Comparison of ENCODE assay signal across 28 mouse cellular contexts in the genomic region with DNA sequence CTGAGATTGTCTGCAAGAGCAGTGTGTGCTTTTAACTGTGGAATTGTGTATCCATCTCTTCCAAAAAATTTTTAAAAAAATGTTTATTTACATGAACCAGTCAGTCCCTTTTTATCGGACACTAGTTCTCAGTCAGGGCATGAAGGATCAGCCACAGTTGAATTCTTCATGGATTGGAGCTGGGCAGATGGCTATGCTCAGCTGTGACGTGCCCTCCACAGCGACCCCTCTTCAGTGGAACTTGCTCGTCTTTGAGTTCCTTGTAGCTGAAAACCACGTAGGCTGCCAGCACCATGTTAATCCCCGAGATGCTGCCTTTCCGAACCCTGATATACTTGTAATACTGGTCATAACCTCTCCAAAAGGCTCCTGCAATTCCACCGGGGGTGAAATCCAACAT.
DNase-seq lines count a peak whose midpoint lies in the region; ATAC-seq and TF ChIP-seq lines count a peak whose summit lies in the region.
"Had no signal": no experiment of that assay in that cellular context is flagged by ENCODE, and none has a peak within 500 bp of the region (broad histone marks: within the 10 kb centered on the region; RNA-seq: fewer than 3 reads in every experiment).

No protein-coding gene starts in this region.

- H3K36me3 ChIP-seq in liver, adult 2 months (ENCODE audit: control insufficient read depth, insufficient read depth, low read length) = no peaks in the 10 kb centered on the region
- H3K36me3 ChIP-seq in liver, embryonic 12.5 days = no peaks in the 10 kb centered on the region
- no peaks in the 10 kb centered on the region for H3K36me3 ChIP-seq in lung, embryonic 15.5 days
- H3K36me3 ChIP-seq in lung, postnatal 0 days (ENCODE audit: insufficient read depth, low read length) = no peaks in the 10 kb centered on the region
- H3K36me3 ChIP-seq: embryonic facial prominence, embryonic 13.5 days; embryonic facial prominence, embryonic 15.5 days; forebrain, embryonic 10.5 days; forebrain, embryonic 12.5 days; G1E had no signal

- H3K4me2 ChIP-seq in liver, embryonic 12.5 days = no peak overlapping the region
- no peak overlapping the region for H3K4me2 ChIP-seq in lung, embryonic 15.5 days
- no peak overlapping the region for H3K4me2 ChIP-seq in lung, postnatal 0 days (replicated peaks; ENCODE audit: low read depth, low read length)
- H3K4me2 ChIP-seq: embryonic facial prominence, embryonic 13.5 days; embryonic facial prominence, embryonic 15.5 days; forebrain, embryonic 12.5 days had no signal

- H3K9ac ChIP-seq in liver, adult 2 months (ENCODE audit: low read depth, low read length) = no peak overlapping the region
- H3K9ac ChIP-seq in liver, embryonic 12.5 days = no peak overlapping the region
- no peak overlapping the region for H3K9ac ChIP-seq in lung, embryonic 15.5 days
- no peak overlapping the region for H3K9ac ChIP-seq in lung, postnatal 0 days (replicated peaks; ENCODE audit: low read depth)
- H3K9ac ChIP-seq: embryonic facial prominence, embryonic 13.5 days; embryonic facial prominence, embryonic 15.5 days; forebrain, embryonic 12.5 days had no signal

- 79% methylated on average over 8 of the region's 8 CpGs for WGBS in liver, adult 2 months
- 72% methylated on average over 8 of the region's 8 CpGs for WGBS in liver, embryonic 12.5 days (ENCODE audit: insufficient replicate concordance)
- WGBS in lung, embryonic 15.5 days = 42% methylated on average over 8 of the region's 8 CpGs
- WGBS in lung, adult 2 months = 60% methylated on average over 8 of the region's 8 CpGs
- WGBS in lung, postnatal 0 days = 40% methylated on average over 8 of the region's 8 CpGs

- H3K79me2 ChIP-seq in liver, adult 2 months (ENCODE audit: control insufficient read depth, insufficient read depth, low read length) = no peaks in the 10 kb centered on the region

- TF ChIP-seq POLR2A in liver, adult 2 months (IDR thresholded peaks at IDR 0.05; ENCODE audit: extremely low read depth, insufficient read depth, low read length) = no peak
- no peak for TF ChIP-seq POLR2A in lung, adult 2 months (IDR thresholded peaks at IDR 0.05; ENCODE audit: borderline replicate concordance, extremely low read depth, low read depth, low read length)

- no peak for TF ChIP-seq CTCF in liver, adult 2 months (IDR thresholded peaks at IDR 0.05; ENCODE audit: low read depth, low read length)
- no peak for TF ChIP-seq CTCF in lung, adult 2 months (IDR thresholded peaks at IDR 0.05; ENCODE audit: insufficient read depth, low read length)
- no peak for TF ChIP-seq CTCF in lung, postnatal 0 days (IDR thresholded peaks at IDR 0.05)

- no peaks in the 10 kb centered on the region for H3K9me3 ChIP-seq in liver, embryonic 12.5 days (replicated peaks)
- H3K9me3 ChIP-seq in lung, embryonic 15.5 days = no peaks in the 10 kb centered on the region
- no peaks in the 10 kb centered on the region for H3K9me3 ChIP-seq in lung, postnatal 0 days (ENCODE audit: low read length)
- H3K9me3 ChIP-seq: embryonic facial prominence, embryonic 13.5 days; embryonic facial prominence, embryonic 15.5 days; forebrain, embryonic 10.5 days; forebrain, embryonic 12.5 days had no signal

- no peak for ATAC-seq in liver, embryonic 12.5 days
- ATAC-seq in lung, embryonic 15.5 days (ENCODE audit: borderline replicate concordance, extremely low read depth, low FRiP score, low TSS enrichment) = peak; percentile 76; the same call in 1 of the 2 replicates
- peak; percentile 32; the same call in 1 of the 2 replicates for ATAC-seq in lung, postnatal 0 days
- ATAC-seq: activated CD4-positive, CD25-positive, alpha-beta regulatory T cell, adult 4 months; CD4-positive, CD25-positive, alpha-beta regulatory T cell, adult 4 months; forebrain, embryonic 14.5 days; Patski had no signal

- H3K27ac ChIP-seq in liver, adult 2 months (replicated peaks; ENCODE audit: insufficient read depth, low read depth, low read length) = no peak overlapping the region
- no peak overlapping the region for H3K27ac ChIP-seq in liver, embryonic 12.5 days
- no peak overlapping the region for H3K27ac ChIP-seq in lung, embryonic 15.5 days
- H3K27ac ChIP-seq in lung, postnatal 0 days (ENCODE audit: low read length) = no peak overlapping the region
- H3K27ac ChIP-seq: embryonic facial prominence, embryonic 13.5 days; embryonic facial prominence, embryonic 15.5 days; forebrain, embryonic 10.5 days; forebrain, embryonic 12.5 days had no signal

- TF ChIP-seq EP300 in lung, postnatal 0 days (IDR thresholded peaks at IDR 0.05) = no peak

- H3K4me3 ChIP-seq in liver, adult 2 months (ENCODE audit: insufficient read depth, low read depth, low read length) = no peak overlapping the region
- H3K4me3 ChIP-seq in liver, embryonic 12.5 days = no peak overlapping the region
- H3K4me3 ChIP-seq in lung, embryonic 15.5 days = no peak overlapping the region
- no peak overlapping the region for H3K4me3 ChIP-seq in lung, adult 2 months (replicated peaks; ENCODE audit: extremely low read depth, low read depth, low read length)
- no peak overlapping the region for H3K4me3 ChIP-seq in lung, postnatal 0 days (ENCODE audit: low read depth, low read length)
- H3K4me3 ChIP-seq: embryonic facial prominence, embryonic 13.5 days; embryonic facial prominence, embryonic 15.5 days; erythroblast, embryonic 14.5 days; forebrain, embryonic 10.5 days; forebrain, embryonic 12.5 days had no signal

- no peaks in the 10 kb centered on the region for H3K27me3 ChIP-seq in liver, adult 2 months (ENCODE audit: control insufficient read depth, insufficient read depth, low read length)
- no peaks in the 10 kb centered on the region for H3K27me3 ChIP-seq in liver, embryonic 12.5 days (replicated peaks)
- H3K27me3 ChIP-seq in lung, embryonic 15.5 days = no peaks in the 10 kb centered on the region; the same call in 1 of the 2 replicates
- H3K27me3 ChIP-seq in lung, postnatal 0 days (replicated peaks; ENCODE audit: insufficient read depth, low read length) = no peaks in the 10 kb centered on the region
- H3K27me3 ChIP-seq: CH12.LX; forebrain, embryonic 12.5 days; Patski had no signal

- H3K4me1 ChIP-seq in liver, adult 2 months (ENCODE audit: control insufficient read depth, insufficient read depth, low read length) = no peaks in the 10 kb centered on the region
- H3K4me1 ChIP-seq in liver, embryonic 12.5 days = no peaks in the 10 kb centered on the region
- peaks cover 12% of the 10 kb centered on the region; the same call in 1 of the 2 replicates for H3K4me1 ChIP-seq in lung, embryonic 15.5 days
- H3K4me1 ChIP-seq in lung, adult 2 months (ENCODE audit: control insufficient read depth, insufficient read depth, low read length) = no peaks in the 10 kb centered on the region
- H3K4me1 ChIP-seq in lung, postnatal 0 days (ENCODE audit: insufficient read depth, low read depth, low read length) = no peaks in the 10 kb centered on the region
- H3K4me1 ChIP-seq: embryonic facial prominence, embryonic 13.5 days; embryonic facial prominence, embryonic 15.5 days had no signal

- DNase-seq in liver, adult 2 months (ENCODE audit: extremely low read depth, low read depth, low spot score) = peak; percentile 30
- no peak for DNase-seq in lung, adult 2 months
- DNase-seq in lung, postnatal 0 days (ENCODE audit: low spot score) = peak; percentile 24
- no peak for DNase-seq in lung, postnatal 36 days
- DNase-seq in urinary bladder, postnatal 25 days (ENCODE audit: low spot score) = no peak
- DNase-seq: adrenal gland, postnatal 10 days; adrenal gland, postnatal 25 days; B cell, adult 2 months; cerebellum, adult 11 months; cerebellum, adult 18-20 months; cerebellum, adult 8-10 months; cerebellum, adult 9-11 months; cerebellum, postnatal 14 days; cerebellum, postnatal 36 days; embryo, embryonic 11 days had no signal

Comparison
In these comparisons a context has a peak if more than half of its experiments do, and no peak if none do; other contexts are left out.
1. DNase-seq: peak in liver, adult 2 months (single experiment) and lung, postnatal 0 days (single experiment); none in lung, adult 2 months (single experiment), lung, postnatal 36 days (single experiment) and urinary bladder, postnatal 25 days (single experiment).